Mouse (Mus musculus) kidney, postnatal 25 days (tissue): ENCODE measurements around the gene Gm10577.

Experiments
- DNase-seq, 2 experiments: peaks; one replicate each; pipeline ENCODE4 v3.0.0; 2021; ENCODE audit warnings: mixed read lengths in 2 of 2

Gene Gm10577

GRCm38 (mm10) chr4:101020596-101020995, at the start of gene Gm10577:
TSS of gene Gm10577 (minus strand) at chr4:101020696.
- no peak for DNase-seq

DNA sequence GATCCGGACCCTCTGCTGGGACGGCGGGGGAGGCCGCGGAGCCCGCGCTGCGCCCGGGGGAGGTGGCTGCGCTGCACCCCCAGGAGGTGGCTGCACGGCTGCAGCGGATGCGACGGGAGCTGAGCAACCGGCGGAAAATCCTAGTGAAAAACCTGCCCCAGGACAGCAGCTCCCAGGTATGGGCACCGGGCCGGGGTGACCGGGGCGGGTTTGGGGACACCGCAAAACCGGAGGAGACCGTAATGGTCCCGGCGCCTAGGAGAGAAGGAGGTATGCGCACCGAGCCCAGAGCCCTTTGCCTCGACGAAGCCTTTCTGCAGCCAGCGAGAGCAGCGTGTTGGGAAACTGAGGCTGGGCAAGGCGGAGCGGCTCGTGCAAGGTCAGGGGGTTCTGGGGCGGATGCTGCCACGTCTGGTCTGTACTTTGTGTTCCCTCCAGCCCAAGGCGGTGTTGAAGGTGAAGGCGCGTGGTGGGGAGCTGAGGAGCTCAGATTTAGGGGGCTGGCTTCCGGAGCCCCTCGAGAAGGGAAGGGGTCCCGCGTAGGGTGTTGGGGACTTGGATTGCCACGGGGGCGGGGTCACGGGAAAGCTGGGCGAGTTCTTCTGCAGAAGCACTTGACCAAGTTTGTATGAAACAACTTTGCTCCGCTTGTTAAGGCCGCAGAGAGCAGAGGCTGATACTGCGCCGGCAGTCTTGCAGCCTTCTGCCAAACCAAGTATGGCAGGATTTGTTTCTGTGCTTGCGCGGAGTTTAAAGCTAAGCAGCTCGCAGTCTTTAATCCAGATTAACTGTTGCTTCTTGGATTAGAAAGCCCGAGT, 48.9 kb upstream of the Gm10577 start:
- peak; percentile 29 to 41 for DNase-seq

DNA sequence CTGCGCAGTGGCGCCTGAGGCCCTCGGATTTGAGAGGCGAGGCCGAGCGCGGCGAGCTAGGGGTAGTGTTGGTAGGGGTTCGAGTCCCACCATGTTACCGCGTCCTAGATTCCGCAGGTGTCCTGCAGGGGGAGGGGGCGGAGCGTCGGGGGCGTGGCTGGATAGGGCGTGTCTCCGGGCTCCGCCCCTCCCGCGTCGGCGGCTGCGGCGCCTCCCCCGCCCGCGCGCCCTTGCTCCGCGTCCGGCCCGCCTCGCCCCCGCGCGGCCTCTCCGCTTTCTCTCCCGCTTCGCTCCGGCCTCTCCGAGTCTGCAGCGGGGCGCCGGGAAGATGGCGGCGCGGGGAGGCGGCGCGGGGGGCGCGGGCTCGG, 48.3 kb upstream of the Gm10577 start, which contains the start of gene Raver2:
Gene Raver2 (plus strand): TSS at position 198 of the 368 bp plus-strand sequence.
- DNase-seq = peak; percentile 57 to 70

DNA sequence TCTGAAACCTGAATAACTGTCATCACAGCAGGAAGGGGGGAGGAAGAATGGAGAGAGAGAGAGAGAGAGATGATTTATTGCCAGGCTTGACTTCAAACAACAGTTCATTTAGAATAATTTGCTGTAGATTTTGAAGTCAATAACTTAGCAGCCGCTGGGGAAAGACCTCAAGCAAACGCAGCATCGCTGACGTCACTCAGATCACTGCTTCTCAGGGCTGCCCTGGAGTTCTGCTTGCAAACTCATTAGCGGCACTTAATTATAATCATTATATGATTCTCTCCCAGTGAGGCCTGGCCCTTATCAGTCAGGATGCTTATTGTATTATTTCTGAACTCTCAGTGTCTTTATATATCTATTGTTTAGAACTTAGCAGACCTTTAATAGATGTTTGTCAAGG, 45.9 kb upstream of the Gm10577 start:
- DNase-seq = no peak

- DNase-seq = no peak
Observed at GRCm38 (mm10) chr4:101062146-101062545, 41.6 kb upstream of the Gm10577 start.

- DNase-seq = no peak
Observed at GRCm38 (mm10) chr4:101046576-101046975, 26.1 kb upstream of the Gm10577 start.

- no peak for DNase-seq
Observed at GRCm38 (mm10) chr4:101044149-101044548, 23.7 kb upstream of the Gm10577 start.

- DNase-seq = no peak
Observed at GRCm38 (mm10) chr4:101043691-101044090, 23.2 kb upstream of the Gm10577 start.

GRCm38 (mm10) chr4:101037156-101037555, 16.7 kb upstream of the Gm10577 start:
- no peak for DNase-seq

GRCm38 (mm10) chr4:101035131-101035530, 14.6 kb upstream of the Gm10577 start:
- no peak for DNase-seq

DNA sequence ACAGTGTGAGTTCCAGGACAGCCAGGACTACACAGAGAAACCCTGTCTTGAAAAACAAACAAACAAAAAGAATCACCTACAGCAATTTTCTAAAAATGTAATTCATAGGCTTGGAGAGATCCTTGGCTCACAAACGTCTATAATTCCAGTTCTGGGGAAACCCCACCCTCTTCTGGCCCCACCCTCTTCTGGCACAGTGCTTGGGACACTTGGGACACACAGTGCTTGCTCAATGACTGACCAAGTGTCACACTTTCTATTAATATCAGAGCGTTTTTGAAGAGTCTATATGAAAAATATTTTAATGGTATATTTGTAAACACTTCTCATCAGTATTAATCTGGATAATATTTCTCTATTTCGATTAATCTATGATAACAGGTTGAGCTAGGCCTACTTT, 12.6 kb upstream of the Gm10577 start:
- no peak for DNase-seq

GRCm38 (mm10) chr4:101027852-101028411, 7.4 kb upstream of the Gm10577 start:
- no peak for DNase-seq

DNA sequence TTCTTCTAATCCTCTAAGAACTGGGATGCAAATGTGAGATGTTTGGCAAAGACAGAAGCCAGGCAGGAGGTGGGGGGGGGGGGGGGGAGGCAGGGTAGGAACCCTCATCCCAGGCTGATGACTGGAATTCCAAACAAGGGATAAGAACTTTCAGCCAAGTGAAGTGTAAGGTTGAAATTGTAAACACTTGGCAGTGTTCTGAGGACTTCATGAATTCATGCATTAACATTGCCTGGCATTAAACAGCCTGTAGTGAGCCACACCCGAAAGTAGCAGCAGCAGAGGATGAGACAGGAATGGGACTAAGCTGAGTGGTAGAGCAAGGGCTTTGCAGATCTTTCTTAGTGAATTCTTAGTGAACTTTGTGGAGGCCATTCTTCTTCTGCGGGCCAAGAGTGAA, 6.5 kb upstream of the Gm10577 start:
- no peak for DNase-seq

GRCm38 (mm10) chr4:101026566-101026965, 6.1 kb upstream of the Gm10577 start:
- DNase-seq = no peak

GRCm38 (mm10) chr4:101017806-101018205, 2.7 kb downstream of the Gm10577 start:
- no peak for DNase-seq

- no peak for DNase-seq
Observed at GRCm38 (mm10) chr4:101009092-101009491, 11.4 kb downstream of the Gm10577 start.

GRCm38 (mm10) chr4:101008362-101008769, 12.1 kb downstream of the Gm10577 start:
- DNase-seq = no peak

GRCm38 (mm10) chr4:101002961-101003360, 17.5 kb downstream of the Gm10577 start:
- no peak for DNase-seq

DNA sequence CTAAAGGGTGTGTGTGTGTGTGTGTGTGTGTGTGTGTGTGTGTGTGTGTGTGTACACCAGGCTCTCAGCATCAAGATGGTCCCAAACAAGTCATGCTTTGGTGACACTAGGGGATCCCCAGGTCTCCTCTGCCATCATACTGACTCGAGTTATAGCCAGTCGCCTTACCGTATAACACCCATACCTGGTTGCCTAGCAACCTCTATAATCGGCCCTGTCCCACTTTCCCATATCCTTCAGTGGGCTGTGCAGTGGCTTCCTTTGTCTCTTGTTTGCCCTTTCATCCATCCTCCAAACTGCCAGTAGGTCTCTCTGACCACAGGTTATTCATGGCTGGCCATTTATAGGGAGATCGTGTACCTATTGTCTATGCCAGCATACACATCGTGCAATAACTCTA, 19.4 kb downstream of the Gm10577 start:
- DNase-seq = no peak

DNA sequence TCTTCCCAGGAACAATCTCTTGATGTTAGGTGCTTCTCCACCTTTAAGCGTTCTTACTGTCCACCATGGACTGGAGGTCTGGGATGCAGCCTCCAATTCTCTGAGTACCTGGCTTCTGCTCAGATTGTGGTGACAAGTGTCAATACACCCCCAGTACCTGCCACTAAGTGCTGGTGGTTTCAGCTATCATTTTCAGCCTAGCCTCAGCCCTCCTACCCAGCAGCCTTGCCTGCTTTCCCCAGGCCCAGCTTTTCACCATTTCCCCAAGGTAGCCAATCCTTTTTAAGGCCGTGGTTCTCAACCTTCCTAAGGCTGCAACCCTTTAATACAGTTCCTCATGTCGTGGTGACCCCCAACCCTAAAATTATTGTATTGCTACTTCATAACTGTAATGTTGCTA, 19.9 kb downstream of the Gm10577 start:
- DNase-seq = no peak

DNA sequence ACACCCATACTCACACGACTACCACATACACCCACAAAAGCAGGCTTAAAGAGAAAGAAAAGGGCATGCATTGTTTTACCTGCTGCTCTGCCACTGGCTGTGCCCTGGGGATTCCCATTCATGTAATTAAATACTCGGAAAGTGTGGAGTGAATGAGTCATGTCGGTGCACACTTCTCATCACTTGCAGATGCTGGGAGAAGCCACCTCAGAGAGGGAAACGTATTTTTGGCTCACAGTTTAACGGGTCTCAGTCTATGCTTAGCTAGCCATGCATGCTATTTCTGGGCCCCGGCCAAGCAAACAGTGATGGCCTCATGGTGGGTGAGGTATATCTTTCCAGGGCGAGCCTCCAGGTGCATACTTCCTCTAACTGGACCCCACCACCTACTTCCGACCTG, 21.6 kb downstream of the Gm10577 start:
- no peak for DNase-seq

GRCm38 (mm10) chr4:100998145-100998544, 22.4 kb downstream of the Gm10577 start:
- DNase-seq = peak in 1 of 2 experiments; percentile 60

- DNase-seq = no peak
Observed at GRCm38 (mm10) chr4:100996060-100996651, 24.3 kb downstream of the Gm10577 start.

DNA sequence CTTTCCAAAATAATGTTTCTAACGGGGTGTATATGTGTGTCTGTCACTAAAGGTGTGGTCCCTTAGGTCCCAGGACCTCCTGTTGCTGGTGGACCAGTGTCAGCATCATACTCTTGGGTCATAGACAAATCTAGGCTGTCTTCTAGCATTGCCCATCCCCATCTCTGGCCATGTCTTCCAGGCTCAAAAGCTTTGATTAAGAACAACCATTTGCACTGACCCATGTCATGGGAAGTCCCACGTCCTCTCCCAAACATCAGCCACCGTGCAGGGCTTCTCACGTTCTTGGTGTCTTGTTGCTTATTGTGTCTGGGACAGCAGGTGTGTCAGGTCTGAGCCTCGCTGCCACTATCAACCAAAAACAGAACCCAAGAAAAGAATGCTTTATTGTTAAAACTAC, 24.9 kb downstream of the Gm10577 start:
- DNase-seq = no peak
